Mouse (Mus musculus) megakaryocyte, embryonic 14.5 days (primary cell): ENCODE measurements around the gene Ano3.

Experiments
- FLI1 ChIP-seq: IDR thresholded peaks from 2 replicates; pipeline ENCODE4 v1.6.1; 2012; ENCODE audit warnings: low read length, inconsistent platforms, mixed read lengths
- GATA1 ChIP-seq: IDR thresholded peaks from 3 replicates; pipeline ENCODE4 v1.6.1; 2012; ENCODE audit warnings: mixed read lengths, low read length, inconsistent platforms, borderline replicate concordance

DNA sequence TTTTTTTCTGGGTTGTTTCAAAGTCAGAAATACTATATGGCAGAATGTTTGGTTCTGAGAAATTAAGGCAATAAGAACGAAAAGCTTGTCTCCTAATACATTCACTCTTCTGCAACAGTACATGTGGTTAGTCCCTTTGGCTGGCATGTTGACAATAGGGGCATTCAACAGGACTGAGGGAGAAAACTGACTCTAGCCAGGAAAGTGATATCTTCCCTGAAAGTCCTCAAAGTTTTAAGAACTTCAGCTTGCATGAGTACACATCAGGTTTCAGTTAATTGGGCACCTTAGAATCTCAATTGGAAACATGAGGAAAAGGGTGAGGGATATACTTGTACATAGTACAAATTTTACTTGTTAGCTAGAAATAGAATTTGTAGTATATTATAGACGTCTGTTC, 212.7 kb downstream of the Ano3 start:
- TF ChIP-seq GATA1 (no peak), FLI1 (no peak)
